16 mouse cellular contexts compared by ENCODE assay signal in the genomic region with DNA sequence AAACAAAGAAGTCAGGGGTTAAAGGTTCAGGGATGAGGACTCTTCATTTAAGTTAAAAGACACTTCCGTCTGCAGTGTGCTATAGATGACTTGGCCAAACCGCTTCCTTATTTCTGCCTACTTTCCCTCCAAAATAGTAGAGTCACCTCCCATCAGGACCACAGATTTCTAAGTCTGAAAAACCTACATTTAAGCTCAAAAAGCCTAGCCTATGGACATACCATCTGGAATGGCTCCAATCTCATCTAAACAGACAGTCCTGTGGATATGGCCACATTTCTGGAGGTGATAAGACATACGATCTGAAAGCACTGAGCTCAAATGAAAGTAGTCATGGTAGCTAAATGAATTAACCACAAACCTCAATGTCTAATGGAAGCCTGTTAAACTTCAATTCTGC.
"Had no signal": no experiment of that assay in that cellular context is flagged by ENCODE, and none has a peak within 500 bp of the region (broad histone marks: within the 10 kb centered on the region; RNA-seq: fewer than 3 reads in every experiment).

No protein-coding gene starts in this region.

- H3K36me3 ChIP-seq: limb, embryonic 13.5 days; liver, embryonic 15.5 days had no signal

- ATAC-seq: lung, postnatal 0 days; midbrain, embryonic 16.5 days had no signal

- H3K9me3 ChIP-seq: limb, embryonic 13.5 days; liver, embryonic 15.5 days; megakaryocyte, embryonic 14.5 days; midbrain, embryonic 12.5 days; neural tube, embryonic 13.5 days had no signal

- H3K27me3 ChIP-seq: limb, embryonic 13.5 days; liver, embryonic 15.5 days had no signal

- H3K4me1 ChIP-seq: liver, embryonic 15.5 days had no signal

- H3K9ac ChIP-seq: limb, embryonic 13.5 days; liver, embryonic 15.5 days; midbrain, embryonic 12.5 days; neural tube, embryonic 13.5 days had no signal

- H3K27ac ChIP-seq: kidney, postnatal 0 days; limb, embryonic 13.5 days; liver, embryonic 15.5 days; midbrain, embryonic 12.5 days; neural tube, embryonic 13.5 days had no signal

- H3K4me3 ChIP-seq: limb, embryonic 13.5 days; liver, embryonic 15.5 days; megakaryocyte, embryonic 14.5 days; midbrain, embryonic 12.5 days; neural tube, embryonic 13.5 days had no signal

- H3K4me2 ChIP-seq: limb, embryonic 13.5 days; liver, embryonic 15.5 days; midbrain, embryonic 12.5 days; neural tube, embryonic 13.5 days had no signal

- DNase-seq: kidney, adult 9 months; kidney, postnatal 36 days; left cerebral cortex, postnatal 4 days; lung, adult 2 months; lung, postnatal 36 days; right cerebral cortex, adult 18-20 months; thymus, adult 2 months; thymus, postnatal 36 days had no signal
